Comparison of ENCODE assay signal across 23 mouse cellular contexts in genomic region chr3:78339891-78340290, GRCm38 (mm10).
DNase-seq lines count a peak whose midpoint lies in the region; ATAC-seq lines count a peak whose summit lies in the region.
"Had no signal": no experiment of that assay in that cellular context is flagged by ENCODE, and none has a peak within 500 bp of the region (broad histone marks: within the 10 kb centered on the region; RNA-seq: fewer than 3 reads in every experiment).

No protein-coding gene starts in this region.

- peak overlapping the region; percentile 65 for H3K4me3 ChIP-seq in megakaryocyte, embryonic 14.5 days (replicated peaks)
- H3K4me3 ChIP-seq: embryonic facial prominence, embryonic 12.5 days; forebrain, embryonic 13.5 days; forebrain, embryonic 15.5 days had no signal

- ATAC-seq in megakaryocyte, adult 5-6 weeks (ENCODE audit: poor library complexity, severe bottlenecking) = no peak
- ATAC-seq: activated CD4-positive, CD25-positive, alpha-beta regulatory T cell, adult 4 months; CD4-positive, CD25-positive, alpha-beta regulatory T cell, adult 4 months; forebrain, embryonic 13.5 days; forebrain, embryonic 15.5 days; forebrain, postnatal 0 days; Patski had no signal

- H3K9me3 ChIP-seq in megakaryocyte, embryonic 14.5 days = peaks cover 25% of the 10 kb centered on the region
- H3K9me3 ChIP-seq: embryonic facial prominence, embryonic 12.5 days; forebrain, embryonic 13.5 days; forebrain, embryonic 15.5 days had no signal

- intact Hi-C loops in heart, postnatal 36 days (cut with DNase I) = no loop called here

- no peaks in the 10 kb centered on the region for H3K4me1 ChIP-seq in megakaryocyte, embryonic 14.5 days
- H3K4me1 ChIP-seq: embryonic facial prominence, embryonic 12.5 days; forebrain, embryonic 13.5 days; forebrain, embryonic 15.5 days had no signal

- no peaks in the 10 kb centered on the region for H3K36me3 ChIP-seq in megakaryocyte, embryonic 14.5 days (replicated peaks; ENCODE audit: low read length)
- H3K36me3 ChIP-seq: embryonic facial prominence, embryonic 12.5 days; forebrain, embryonic 15.5 days; G1E had no signal

- H3K27me3 ChIP-seq in megakaryocyte, embryonic 14.5 days (replicated peaks) = no peaks in the 10 kb centered on the region
- H3K27me3 ChIP-seq: CH12.LX; embryonic facial prominence, embryonic 12.5 days; forebrain, embryonic 13.5 days; forebrain, embryonic 15.5 days; Patski had no signal

- DNase-seq in cerebellum, postnatal 10 days = peak; percentile 41 to 67
- no peak for DNase-seq in cerebellum, adult 9-10 months
- DNase-seq in cerebellum, postnatal 25 days = peak; percentile 13 to 27
- DNase-seq in cerebellum, adult 18-20 months = no peak
- peak; percentile 71 for DNase-seq in heart, adult 11 months
- no peak for DNase-seq in heart, postnatal 36 days
- DNase-seq: adrenal gland, adult 8-10 months; adrenal gland, postnatal 14 days; adrenal gland, postnatal 36 days; B cell, adult 2 months; cerebellum, adult 11-12 months; cerebellum, adult 8-10 months; forebrain, postnatal 0 days had no signal

Comparison
In these comparisons a context has a peak if more than half of its experiments do, and no peak if none do; other contexts are left out.
1. DNase-seq: peak in cerebellum, postnatal 10 days (2 of 2), cerebellum, postnatal 25 days (2 of 2) and heart, adult 11 months (single experiment); none in cerebellum, adult 9-10 months (single experiment), cerebellum, adult 18-20 months (0 of 2) and heart, postnatal 36 days (0 of 2).